Mouse (Mus musculus): ENCODE measurements around the gene Gnat2. TPM values are rescaled to one million over a fixed set of nuclear protein-coding genes. Genes with fewer than 3 reads are reported as not detected.

The Gnat2 gene
- polyA plus RNA-seq, 1 experiment from 2014 or later = 1.3 TPM

- ATAC-seq (replicated peaks; ENCODE audit: insufficient number of reproducible peaks, low FRiP score, low TSS enrichment) = no peak
- H3K4me1 ChIP-seq (ENCODE audit: control insufficient read depth, insufficient read depth, low read length) = no peaks in the 10 kb centered on the region
- H3K36me3 ChIP-seq (ENCODE audit: control insufficient read depth, insufficient read depth, low read length) = peaks cover 28% of the 10 kb centered on the region
- no peak overlapping the region for H3K4me2 ChIP-seq
- H3K27ac ChIP-seq (ENCODE audit: low read depth, low read length) = no peak overlapping the region
- no peak overlapping the region for H3K9ac ChIP-seq (ENCODE audit: low read depth, low read length)
- H3K27me3 ChIP-seq (ENCODE audit: control insufficient read depth, insufficient read depth, low read length) = no peaks in the 10 kb centered on the region
- 85% methylated on average over 7 of the region's 7 CpGs for WGBS (ENCODE audit: insufficient replicate concordance)
- no peaks in the 10 kb centered on the region for H3K9me3 ChIP-seq (replicated peaks; ENCODE audit: control insufficient read depth, low read length)
- no peak overlapping the region for H3K4me3 ChIP-seq (ENCODE audit: low read depth, low read length)
Measured at GRCm38 (mm10) chr3:108113591-108114289, 21.2 kb downstream of the Gnat2 start.

GRCm38 (mm10) chr3:108117465-108117864, 24.9 kb downstream of the Gnat2 start:
- ATAC-seq (replicated peaks; ENCODE audit: insufficient number of reproducible peaks, low FRiP score, low TSS enrichment) = no peak
- Histone ChIP-seq H3K27me3 (ENCODE audit: control insufficient read depth, insufficient read depth, low read length) (no peaks in the 10 kb centered on the region), H3K9me3 (replicated peaks; ENCODE audit: control insufficient read depth, low read length) (no peaks in the 10 kb centered on the region), H3K4me2 (no peak overlapping the region), H3K27ac (ENCODE audit: low read depth, low read length) (no peak overlapping the region), H3K9ac (ENCODE audit: low read depth, low read length) (no peak overlapping the region), H3K4me1 (ENCODE audit: control insufficient read depth, insufficient read depth, low read length) (no peaks in the 10 kb centered on the region), H3K36me3 (ENCODE audit: control insufficient read depth, insufficient read depth, low read length) (peaks cover 21% of the 10 kb centered on the region), H3K4me3 (ENCODE audit: low read depth, low read length) (no peak overlapping the region)
- WGBS (ENCODE audit: insufficient replicate concordance) = 90% methylated on average over 6 of the region's 6 CpGs

GRCm38 (mm10) chr3:108121101-108121500, 28.5 kb downstream of the Gnat2 start:
- Histone ChIP-seq H3K4me2 (no peak overlapping the region), H3K4me3 (ENCODE audit: low read depth, low read length) (no peak overlapping the region), H3K9me3 (replicated peaks; ENCODE audit: control insufficient read depth, low read length) (no peaks in the 10 kb centered on the region), H3K27me3 (ENCODE audit: control insufficient read depth, insufficient read depth, low read length) (no peaks in the 10 kb centered on the region), H3K4me1 (ENCODE audit: control insufficient read depth, insufficient read depth, low read length) (no peaks in the 10 kb centered on the region), H3K36me3 (ENCODE audit: control insufficient read depth, insufficient read depth, low read length) (peaks cover 17% of the 10 kb centered on the region), H3K9ac (ENCODE audit: low read depth, low read length) (no peak overlapping the region), H3K27ac (ENCODE audit: low read depth, low read length) (no peak overlapping the region)
- no peak for ATAC-seq (replicated peaks; ENCODE audit: insufficient number of reproducible peaks, low FRiP score, low TSS enrichment)
- 74% methylated on average over 3 of the region's 3 CpGs for WGBS (ENCODE audit: insufficient replicate concordance)

- Histone ChIP-seq H3K27me3 (ENCODE audit: control insufficient read depth, insufficient read depth, low read length) (no peaks in the 10 kb centered on the region), H3K27ac (ENCODE audit: low read depth, low read length) (no peak overlapping the region), H3K4me3 (ENCODE audit: low read depth, low read length) (no peak overlapping the region), H3K9me3 (replicated peaks; ENCODE audit: control insufficient read depth, low read length) (no peaks in the 10 kb centered on the region), H3K4me1 (ENCODE audit: control insufficient read depth, insufficient read depth, low read length) (peaks cover 1% of the 10 kb centered on the region; the same call in 1 of the 2 replicates), H3K9ac (ENCODE audit: low read depth, low read length) (no peak overlapping the region), H3K36me3 (ENCODE audit: control insufficient read depth, insufficient read depth, low read length) (peaks cover 7% of the 10 kb centered on the region), H3K4me2 (no peak overlapping the region)
- 85% methylated on average over 5 of the region's 5 CpGs for WGBS (ENCODE audit: insufficient replicate concordance)
- ATAC-seq (replicated peaks; ENCODE audit: insufficient number of reproducible peaks, low FRiP score, low TSS enrichment) = no peak
Measured at GRCm38 (mm10) chr3:108123242-108123641, 30.7 kb downstream of the Gnat2 start.

- Histone ChIP-seq H3K27me3 (ENCODE audit: control insufficient read depth, insufficient read depth, low read length) (no peaks in the 10 kb centered on the region), H3K36me3 (ENCODE audit: control insufficient read depth, insufficient read depth, low read length) (0 out of 2 replicates have a peak, but pooled peaks cover 3% of the 10 kb centered on the region), H3K27ac (ENCODE audit: low read depth, low read length) (no peak overlapping the region), H3K4me1 (ENCODE audit: control insufficient read depth, insufficient read depth, low read length) (peaks cover 5% of the 10 kb centered on the region; the same call in 1 of the 2 replicates), H3K4me2 (no peak overlapping the region), H3K4me3 (ENCODE audit: low read depth, low read length) (no peak overlapping the region), H3K9me3 (replicated peaks; ENCODE audit: control insufficient read depth, low read length) (no peaks in the 10 kb centered on the region), H3K9ac (ENCODE audit: low read depth, low read length) (no peak overlapping the region)
- ATAC-seq (replicated peaks; ENCODE audit: insufficient number of reproducible peaks, low FRiP score, low TSS enrichment) = no peak
- 44% methylated on average over 1 of the region's 1 CpGs for WGBS (ENCODE audit: insufficient replicate concordance)
Measured at GRCm38 (mm10) chr3:108124131-108124530, 31.5 kb downstream of the Gnat2 start.

GRCm38 (mm10) chr3:108126327-108126726, 33.7 kb downstream of the Gnat2 start:
- H3K4me1 ChIP-seq (ENCODE audit: control insufficient read depth, insufficient read depth, low read length) = peaks cover 24% of the 10 kb centered on the region
- no peak overlapping the region for H3K9ac ChIP-seq (ENCODE audit: low read depth, low read length)
- no peak for ATAC-seq (replicated peaks; ENCODE audit: insufficient number of reproducible peaks, low FRiP score, low TSS enrichment)
- H3K4me3 ChIP-seq (ENCODE audit: low read depth, low read length) = no peak overlapping the region
- WGBS (ENCODE audit: insufficient replicate concordance) = 91% methylated on average over 3 of the region's 3 CpGs
- no peak overlapping the region for H3K4me2 ChIP-seq
- 0 out of 2 replicates have a peak, but pooled peaks cover under 1% of the 10 kb centered on the region for H3K36me3 ChIP-seq (ENCODE audit: control insufficient read depth, insufficient read depth, low read length)
- H3K9me3 ChIP-seq (replicated peaks; ENCODE audit: control insufficient read depth, low read length) = no peaks in the 10 kb centered on the region
- H3K27me3 ChIP-seq (ENCODE audit: control insufficient read depth, insufficient read depth, low read length) = no peaks in the 10 kb centered on the region
- no peak overlapping the region for H3K27ac ChIP-seq (ENCODE audit: low read depth, low read length)

DNA sequence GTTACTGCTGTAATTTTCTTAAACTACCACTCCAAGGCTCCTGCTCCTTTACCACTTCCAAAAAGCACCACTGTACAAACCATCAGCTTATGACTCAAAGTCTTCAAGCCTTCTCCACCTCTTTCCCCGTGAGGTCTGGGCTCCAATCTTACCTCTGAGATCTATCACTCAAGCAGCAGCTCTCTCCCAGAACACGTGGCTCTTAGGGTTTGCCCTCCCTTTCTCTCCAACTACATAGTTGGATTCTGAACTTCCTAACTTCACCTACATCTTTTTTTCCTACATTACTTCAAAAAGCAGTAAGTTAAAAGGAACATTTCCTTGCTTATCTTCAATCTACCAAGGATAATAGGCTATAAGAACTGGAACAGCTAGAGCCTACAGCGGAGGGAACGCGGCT, 35.9 kb downstream of the Gnat2 start:
- H3K9me3 ChIP-seq (replicated peaks; ENCODE audit: control insufficient read depth, low read length) = no peaks in the 10 kb centered on the region
- H3K4me1 ChIP-seq (ENCODE audit: control insufficient read depth, insufficient read depth, low read length) = peaks cover 44% of the 10 kb centered on the region
- WGBS (ENCODE audit: insufficient replicate concordance) = 73% methylated on average over 5 of the region's 5 CpGs
- no peak for ATAC-seq (replicated peaks; ENCODE audit: insufficient number of reproducible peaks, low FRiP score, low TSS enrichment)
- no peaks in the 10 kb centered on the region for H3K27me3 ChIP-seq (ENCODE audit: control insufficient read depth, insufficient read depth, low read length)
- H3K4me3 ChIP-seq (ENCODE audit: low read depth, low read length) = no peak overlapping the region
- H3K27ac ChIP-seq (ENCODE audit: low read depth, low read length) = no peak overlapping the region
- no peak overlapping the region for H3K4me2 ChIP-seq
- H3K36me3 ChIP-seq (ENCODE audit: control insufficient read depth, insufficient read depth, low read length) = no peaks in the 10 kb centered on the region
- H3K9ac ChIP-seq (ENCODE audit: low read depth, low read length) = no peak overlapping the region

DNA sequence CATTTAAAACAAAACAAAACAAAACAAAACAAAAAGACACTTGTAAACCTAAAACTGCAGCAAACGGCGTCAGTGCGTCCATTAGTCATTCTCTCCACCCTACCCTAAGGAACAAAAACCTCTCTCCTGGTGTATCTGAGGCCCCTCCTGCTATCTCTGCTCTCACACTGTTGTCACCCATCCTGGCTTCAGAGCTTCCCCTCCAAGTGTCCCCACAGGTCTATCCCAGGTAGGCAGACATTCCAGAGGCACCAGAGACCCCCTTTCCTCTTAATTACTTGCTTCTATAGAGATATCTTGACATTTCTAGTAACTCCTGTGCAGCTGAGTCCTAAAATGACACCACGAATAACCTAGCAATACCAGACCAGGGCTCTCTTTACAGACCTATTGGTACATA, 36.8 kb downstream of the Gnat2 start:
- H3K27me3 ChIP-seq (ENCODE audit: control insufficient read depth, insufficient read depth, low read length) = no peaks in the 10 kb centered on the region
- H3K27ac ChIP-seq (ENCODE audit: low read depth, low read length) = no peak overlapping the region
- H3K9ac ChIP-seq (ENCODE audit: low read depth, low read length) = no peak overlapping the region
- WGBS (ENCODE audit: insufficient replicate concordance) = 75% methylated on average over 4 of the region's 4 CpGs
- peaks cover 44% of the 10 kb centered on the region for H3K4me1 ChIP-seq (ENCODE audit: control insufficient read depth, insufficient read depth, low read length)
- H3K4me3 ChIP-seq (ENCODE audit: low read depth, low read length) = no peak overlapping the region
- H3K4me2 ChIP-seq = no peak overlapping the region
- ATAC-seq (replicated peaks; ENCODE audit: insufficient number of reproducible peaks, low FRiP score, low TSS enrichment) = no peak
- H3K36me3 ChIP-seq (ENCODE audit: control insufficient read depth, insufficient read depth, low read length) = no peaks in the 10 kb centered on the region
- no peaks in the 10 kb centered on the region for H3K9me3 ChIP-seq (replicated peaks; ENCODE audit: control insufficient read depth, low read length)

- H3K36me3 ChIP-seq (ENCODE audit: control insufficient read depth, insufficient read depth, low read length) = no peaks in the 10 kb centered on the region
- H3K9me3 ChIP-seq (replicated peaks; ENCODE audit: control insufficient read depth, low read length) = no peaks in the 10 kb centered on the region
- no peak for ATAC-seq (replicated peaks; ENCODE audit: insufficient number of reproducible peaks, low FRiP score, low TSS enrichment)
- no peak overlapping the region for H3K4me2 ChIP-seq
- no peaks in the 10 kb centered on the region for H3K27me3 ChIP-seq (ENCODE audit: control insufficient read depth, insufficient read depth, low read length)
- 71% methylated on average over 4 of the region's 4 CpGs for WGBS (ENCODE audit: insufficient replicate concordance)
- peaks cover 44% of the 10 kb centered on the region for H3K4me1 ChIP-seq (ENCODE audit: control insufficient read depth, insufficient read depth, low read length)
- no peak overlapping the region for H3K9ac ChIP-seq (ENCODE audit: low read depth, low read length)
- H3K27ac ChIP-seq (ENCODE audit: low read depth, low read length) = no peak overlapping the region
- H3K4me3 ChIP-seq (ENCODE audit: low read depth, low read length) = no peak overlapping the region
Measured at GRCm38 (mm10) chr3:108129804-108130203, 37.2 kb downstream of the Gnat2 start.

Data from heart, embryonic 11.5 days (tissue).